In the genomic region with DNA sequence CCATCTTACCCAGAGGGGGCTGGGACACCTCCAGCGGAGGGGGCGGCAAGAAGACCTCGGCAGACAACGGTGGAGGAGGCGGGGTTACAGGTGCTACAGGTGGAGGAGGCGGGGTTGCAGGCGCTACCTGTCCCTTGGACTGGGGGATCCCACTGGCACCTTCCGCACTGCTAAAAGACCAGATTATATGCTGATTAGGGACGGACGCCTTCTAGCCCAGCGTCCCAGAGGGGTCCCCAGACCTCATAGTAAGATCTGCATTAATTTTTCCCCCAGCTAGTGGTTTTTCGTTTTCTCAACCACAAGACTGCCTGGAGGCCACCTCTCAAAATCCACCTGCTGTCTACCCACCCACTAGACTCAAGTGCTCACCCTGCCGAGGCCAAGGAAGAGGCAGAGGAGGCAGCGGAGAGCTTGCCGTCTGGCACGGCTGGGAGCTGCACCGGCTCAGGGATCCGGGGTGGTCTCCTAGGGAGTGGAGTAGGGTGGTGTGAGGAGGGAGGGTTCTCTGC, we compare ENCODE assay signal across 8 mouse cellular contexts. TPM values are rescaled to one million over a fixed set of nuclear protein-coding genes. Genes with fewer than 3 reads are reported as not detected.
DNase-seq lines count a peak whose midpoint lies in the region; ATAC-seq and TF ChIP-seq lines count a peak whose summit lies in the region.

No protein-coding gene starts in this region.

- TF ChIP-seq CTCF in midbrain, postnatal 0 days (IDR thresholded peaks at IDR 0.05), result no peak

- H3K4me3 ChIP-seq in heart, embryonic 10.5 days, result peak overlapping the region; percentile 42
- H3K4me3 ChIP-seq in midbrain, embryonic 13.5 days (replicated peaks), result 0 out of 2 replicates have a peak overlapping the region, but pooled peaks have one; percentile 0
- H3K4me3 ChIP-seq in midbrain, postnatal 0 days (ENCODE audit: low read depth, low read length), result no peak overlapping the region
- peak overlapping the region; percentile 1; the same call in 1 of the 2 replicates for H3K4me3 ChIP-seq in intestine, embryonic 16.5 days (ENCODE audit: low read length)

- no peaks in the 10 kb centered on the region for H3K9me3 ChIP-seq in heart, embryonic 10.5 days
- no peaks in the 10 kb centered on the region for H3K9me3 ChIP-seq in midbrain, embryonic 13.5 days
- H3K9me3 ChIP-seq in midbrain, postnatal 0 days (ENCODE audit: low read length), result no peaks in the 10 kb centered on the region
- H3K9me3 ChIP-seq in intestine, embryonic 16.5 days (ENCODE audit: control insufficient read depth, low read length), result no peaks in the 10 kb centered on the region

- no peak overlapping the region for H3K9ac ChIP-seq in midbrain, embryonic 13.5 days (replicated peaks)
- no peak overlapping the region for H3K9ac ChIP-seq in midbrain, postnatal 0 days (replicated peaks; ENCODE audit: low read length, poor library complexity, severe bottlenecking)
- no peak overlapping the region for H3K9ac ChIP-seq in intestine, embryonic 16.5 days (ENCODE audit: low read depth, low read length)

- H3K4me2 ChIP-seq in midbrain, embryonic 13.5 days (replicated peaks), result peak overlapping the region; percentile 22; the same call in 1 of the 2 replicates
- no peak overlapping the region for H3K4me2 ChIP-seq in midbrain, postnatal 0 days (ENCODE audit: low read depth, low read length, poor library complexity, severe bottlenecking)
- H3K4me2 ChIP-seq in intestine, embryonic 16.5 days (ENCODE audit: low read depth, low read length), result peak overlapping the region; percentile 34

- H3K4me1 ChIP-seq in heart, embryonic 10.5 days, result peaks cover 91% of the 10 kb centered on the region
- H3K4me1 ChIP-seq in midbrain, embryonic 13.5 days (replicated peaks), result peaks cover 34% of the 10 kb centered on the region
- peaks cover 8% of the 10 kb centered on the region; the same call in 1 of the 2 replicates for H3K4me1 ChIP-seq in midbrain, postnatal 0 days (ENCODE audit: insufficient read depth, low read length)
- H3K4me1 ChIP-seq in intestine, embryonic 16.5 days (ENCODE audit: control insufficient read depth, insufficient read depth, low read length), result peaks cover 53% of the 10 kb centered on the region

- DNase-seq in heart, embryonic 10.5 days (ENCODE audit: low spot score), result no peak
- no peak for DNase-seq in heart, adult 18-20 months
- DNase-seq in midbrain, postnatal 0 days (ENCODE audit: low spot score), result no peak
- DNase-seq in thymus, postnatal 0 days (ENCODE audit: low spot score), result peak; percentile 64
- no peak for DNase-seq in left cerebral cortex, adult 8-10 months (ENCODE audit: low spot score in 2 of 2)
- DNase-seq in kidney, postnatal 10 days, result no peak

- peak overlapping the region; percentile 69 for H3K27ac ChIP-seq in heart, embryonic 10.5 days
- no peak overlapping the region for H3K27ac ChIP-seq in midbrain, embryonic 13.5 days
- H3K27ac ChIP-seq in midbrain, postnatal 0 days (ENCODE audit: low read depth, low read length), result no peak overlapping the region
- H3K27ac ChIP-seq in intestine, embryonic 16.5 days (ENCODE audit: low read length), result no peak overlapping the region

- H3K36me3 ChIP-seq in heart, embryonic 10.5 days, result peaks cover 17% of the 10 kb centered on the region; the same call in 1 of the 2 replicates
- no peaks in the 10 kb centered on the region for H3K36me3 ChIP-seq in midbrain, embryonic 13.5 days
- no peaks in the 10 kb centered on the region for H3K36me3 ChIP-seq in midbrain, postnatal 0 days (ENCODE audit: insufficient read depth, low read length)
- H3K36me3 ChIP-seq in intestine, embryonic 16.5 days (ENCODE audit: control insufficient read depth, insufficient read depth, low read length), result no peaks in the 10 kb centered on the region

- WGBS in heart, embryonic 10.5 days, result 13% methylated on average over 18 of the region's 18 CpGs
- WGBS in midbrain, embryonic 13.5 days, result 5% methylated on average over 18 of the region's 18 CpGs
- 7% methylated on average over 18 of the region's 18 CpGs for WGBS in midbrain, postnatal 0 days
- 17% methylated on average over 18 of the region's 18 CpGs for WGBS in intestine, embryonic 16.5 days

- no peak for ATAC-seq in midbrain, embryonic 13.5 days
- no peak for ATAC-seq in midbrain, postnatal 0 days (ENCODE audit: low FRiP score)
- no peak for ATAC-seq in intestine, embryonic 16.5 days

- H3K27me3 ChIP-seq in heart, embryonic 10.5 days (ENCODE audit: insufficient read depth, poor library complexity, severe bottlenecking), result peaks cover 77% of the 10 kb centered on the region
- peaks cover 94% of the 10 kb centered on the region for H3K27me3 ChIP-seq in midbrain, embryonic 13.5 days
- H3K27me3 ChIP-seq in midbrain, postnatal 0 days (ENCODE audit: insufficient read depth, low read length), result peaks cover 69% of the 10 kb centered on the region
- peaks cover 55% of the 10 kb centered on the region for H3K27me3 ChIP-seq in intestine, embryonic 16.5 days (replicated peaks; ENCODE audit: control insufficient read depth, insufficient read depth, low read length)

RNA-seq across cellular contexts. Expression of gene Gngt2, which starts 3.3 kb away (rescaled TPM):
- 43.2 and 60.8 TPM in 2 replicates for polyA plus RNA-seq in heart, embryonic 10.5 days (2016; fragmentation: Nextera tagmentation; extraction: Ambion mirVana)
- 10 to 100 TPM; 19.2 to 22.1 TPM for total RNA-seq in heart, adult 18-20 months (2021)
- polyA plus RNA-seq in midbrain, embryonic 13.5 days (2015; fragmentation: Nextera tagmentation; extraction: Ambion mirVana), result 2.7 and 3.8 TPM in 2 replicates
- 2.9 and 3.3 TPM in 2 replicates for total RNA-seq in midbrain, postnatal 0 days (2014; rRNA removed)
- 2.4 TPM in 2 replicates for polyA plus RNA-seq in midbrain, postnatal 0 days (2015; fragmentation: Nextera tagmentation; extraction: Ambion mirVana)
- 17.3 and 17.4 TPM in 2 replicates for polyA plus RNA-seq in intestine, embryonic 16.5 days (2015; fragmentation: Nextera tagmentation; extraction: Ambion mirVana)
- polyA plus RNA-seq in thymus, postnatal 0 days (2015; fragmentation: Nextera tagmentation; extraction: Ambion mirVana), result 92.9 and 111 TPM in 2 replicates
- 10 to 100 TPM in 1 of 4 experiments, 1 to 10 TPM in 3; 2.3 to 14.5 (median 5.2) TPM for total RNA-seq in left cerebral cortex, adult 8-10 months (2022)

RNA-seq across cellular contexts. Expression of gene Abi3, which starts 8.6 kb away (rescaled TPM):
- polyA plus RNA-seq in heart, embryonic 10.5 days (2016; fragmentation: Nextera tagmentation; extraction: Ambion mirVana), result 26.6 and 32.4 TPM in 2 replicates
- 1 to 10 TPM; 9.2 to 9.9 TPM for total RNA-seq in heart, adult 18-20 months (2021)
- polyA plus RNA-seq in midbrain, embryonic 13.5 days (2015; fragmentation: Nextera tagmentation; extraction: Ambion mirVana), result 1.1 and 1.6 TPM in 2 replicates
- total RNA-seq in midbrain, postnatal 0 days (2014; rRNA removed), result 1.0 and 1.1 TPM in 2 replicates
- 1.5 TPM in 2 replicates for polyA plus RNA-seq in midbrain, postnatal 0 days (2015; fragmentation: Nextera tagmentation; extraction: Ambion mirVana)
- polyA plus RNA-seq in intestine, embryonic 16.5 days (2015; fragmentation: Nextera tagmentation; extraction: Ambion mirVana), result 8.7 and 10.3 TPM in 2 replicates
- 181 and 185 TPM in 2 replicates for polyA plus RNA-seq in thymus, postnatal 0 days (2015; fragmentation: Nextera tagmentation; extraction: Ambion mirVana)
- 10 to 100 TPM in 2 of 4 experiments, 1 to 10 TPM in 2; 5.9 to 21.5 (median 10.1) TPM for total RNA-seq in left cerebral cortex, adult 8-10 months (2022)

RNA-seq across cellular contexts. Expression of gene Phospho1, which starts 9.4 kb away (rescaled TPM):
- polyA plus RNA-seq in heart, embryonic 10.5 days (2016; fragmentation: Nextera tagmentation; extraction: Ambion mirVana), result 0.31 and 0.42 TPM in 2 replicates
- 100 to 1,000 TPM; 165 to 174 TPM for total RNA-seq in heart, adult 18-20 months (2021)
- polyA plus RNA-seq in midbrain, embryonic 13.5 days (2015; fragmentation: Nextera tagmentation; extraction: Ambion mirVana), result not detected in 2 replicates
- total RNA-seq in midbrain, postnatal 0 days (2014; rRNA removed), result 0.85 and 2.1 TPM in 2 replicates
- polyA plus RNA-seq in midbrain, postnatal 0 days (2015; fragmentation: Nextera tagmentation; extraction: Ambion mirVana), result not detected in 2 replicates
- polyA plus RNA-seq in intestine, embryonic 16.5 days (2015; fragmentation: Nextera tagmentation; extraction: Ambion mirVana), result 0.43 and 0.51 TPM in 2 replicates
- 0.36 and 0.46 TPM in 2 replicates for polyA plus RNA-seq in thymus, postnatal 0 days (2015; fragmentation: Nextera tagmentation; extraction: Ambion mirVana)
- 10 to 100 TPM; 60.8 to 75.0 (median 67.2) TPM for total RNA-seq in left cerebral cortex, adult 8-10 months (2022)
